Mouse (Mus musculus) adrenal gland, adult (tissue): ENCODE results near the gene Ppp1r2.
A peak's percentile ranks its signal among the peaks of the same experiment; 100 is the strongest.

Source experiments
- DNase-seq, 2 experiments: peaks; one replicate each; pipeline ENCODE4 v3.0.0; 2022 to 2023; ENCODE audit warnings: low spot score in 1 of 2; ENCODE audit not compliant: inconsistent age in 2 of 2

The Ppp1r2 gene

DNA sequence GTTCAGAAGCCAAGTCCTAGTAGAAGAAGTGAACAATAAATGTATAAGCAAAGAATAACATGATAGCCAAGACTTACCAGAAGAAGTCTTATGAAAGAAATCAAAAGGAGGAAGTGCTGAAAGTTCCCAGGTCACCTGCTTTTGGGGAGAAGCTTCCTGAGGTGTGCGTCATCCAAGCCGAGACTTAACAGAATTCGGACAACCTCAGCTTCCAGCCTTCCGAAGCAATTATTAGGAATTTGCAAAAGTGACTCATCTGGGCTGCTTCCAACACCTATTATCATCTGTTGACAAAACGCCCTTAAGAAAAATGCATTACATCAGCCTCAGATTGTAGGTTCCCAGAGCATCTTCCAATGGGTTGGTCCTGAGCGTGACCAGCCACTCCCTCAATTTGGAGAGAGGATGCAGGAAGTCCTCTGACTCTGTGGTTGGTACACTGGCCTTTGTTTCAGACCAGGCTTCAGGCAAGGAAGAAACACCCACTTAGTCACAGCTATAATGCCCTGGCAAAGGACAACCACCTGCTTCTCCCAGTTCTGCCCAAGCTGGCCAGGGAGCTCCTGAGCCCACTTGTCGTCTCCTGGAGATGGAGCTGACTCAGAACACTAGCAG, 15.8 kb upstream of the Ppp1r2 start:
- DNase-seq: peak; percentile 25 to 80

DNA sequence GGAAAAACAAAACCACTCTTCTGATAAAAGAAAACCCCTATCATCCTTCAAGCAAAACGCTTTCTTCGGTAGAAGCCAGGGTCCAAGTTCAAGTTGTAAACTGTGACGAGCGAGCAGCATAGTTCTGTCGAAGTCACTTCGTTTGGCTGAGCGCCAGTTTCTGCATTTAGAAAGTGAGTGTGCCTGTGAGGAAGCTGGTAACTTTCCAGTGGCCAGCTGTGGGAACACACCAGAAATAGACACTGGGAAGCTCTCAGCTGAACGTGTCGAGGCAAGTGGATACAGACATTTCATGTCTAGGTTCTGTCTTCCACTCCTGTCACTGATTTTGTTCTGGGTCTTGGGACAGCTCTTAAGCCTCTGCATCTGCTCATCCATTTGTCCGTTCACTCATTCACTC, 15.2 kb upstream of the Ppp1r2 start:
- DNase-seq: peak; percentile 88 to 95

DNA sequence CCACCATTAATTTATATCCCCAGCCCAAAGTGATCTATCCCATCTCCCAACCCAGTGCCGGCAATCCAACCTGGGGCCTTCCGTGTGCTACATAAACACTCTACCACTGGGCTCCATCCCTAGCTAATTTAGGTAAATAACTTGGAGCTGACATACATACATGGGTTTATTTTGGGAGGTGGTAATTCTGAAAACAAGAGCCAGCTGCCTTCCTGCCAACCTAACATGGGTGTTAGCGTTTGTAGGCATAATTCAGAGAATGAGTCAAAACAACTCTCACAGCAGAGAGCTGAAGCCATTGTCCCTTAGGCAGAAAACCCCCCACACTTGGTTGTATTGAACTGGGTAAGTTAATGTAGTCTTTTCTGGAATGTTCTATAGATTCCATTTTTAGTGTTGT, 12.6 kb upstream of the Ppp1r2 start:
- no peak for DNase-seq

DNA sequence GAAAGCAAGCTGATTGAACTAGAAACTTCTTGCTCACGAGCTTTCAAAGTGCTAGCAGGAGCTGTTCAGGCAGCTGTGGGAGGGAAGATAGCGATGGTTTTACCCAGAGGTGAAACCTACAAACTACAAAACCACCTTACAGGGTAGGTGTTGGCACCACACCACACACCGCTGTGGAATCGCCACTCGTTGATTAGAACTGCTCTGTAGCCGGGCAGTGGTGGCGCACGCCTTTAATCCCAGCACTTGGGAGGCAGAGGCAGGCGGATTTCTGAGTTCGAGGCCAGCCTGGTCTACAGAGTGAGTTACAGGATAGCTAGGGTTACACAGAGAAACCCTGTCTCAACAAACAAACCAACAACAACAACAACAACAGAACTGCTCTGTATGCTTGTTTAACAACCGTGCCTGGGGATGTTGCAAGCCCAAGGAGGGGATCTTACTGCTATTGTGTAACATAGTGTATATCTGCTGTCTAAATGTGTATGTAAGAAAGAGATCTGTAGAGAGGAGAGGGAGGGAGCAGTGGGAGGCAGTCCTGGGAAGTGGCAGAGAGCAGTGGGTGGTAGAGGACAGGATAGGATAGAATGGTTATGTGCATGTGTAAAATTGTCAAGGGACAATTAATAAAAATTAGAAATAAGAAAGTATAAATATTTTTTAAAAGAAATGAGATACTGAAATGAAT, 11.9 kb upstream of the Ppp1r2 start:
- no peak for DNase-seq

DNA sequence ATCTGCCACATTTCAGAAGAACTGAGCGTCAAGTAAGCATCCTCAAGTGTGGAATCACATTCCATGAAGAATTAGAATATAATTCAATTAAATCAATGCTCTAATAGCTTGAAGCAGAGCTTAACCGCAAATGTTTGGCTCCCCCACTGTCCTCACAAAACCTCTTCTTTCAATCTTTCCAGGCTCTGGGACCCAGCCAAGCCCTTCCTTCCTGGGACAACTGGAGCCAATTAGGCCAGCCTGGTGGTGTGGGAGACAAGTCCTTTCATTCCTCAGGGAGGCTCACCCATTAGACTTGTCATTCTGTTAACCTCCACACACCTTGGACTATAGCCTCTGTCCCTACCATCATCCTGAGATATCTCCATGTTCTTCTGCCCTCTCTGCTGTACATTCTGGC, 6.9 kb upstream of the Ppp1r2 start:
- DNase-seq: peak in 1 of 2 experiments; percentile 37

DNA sequence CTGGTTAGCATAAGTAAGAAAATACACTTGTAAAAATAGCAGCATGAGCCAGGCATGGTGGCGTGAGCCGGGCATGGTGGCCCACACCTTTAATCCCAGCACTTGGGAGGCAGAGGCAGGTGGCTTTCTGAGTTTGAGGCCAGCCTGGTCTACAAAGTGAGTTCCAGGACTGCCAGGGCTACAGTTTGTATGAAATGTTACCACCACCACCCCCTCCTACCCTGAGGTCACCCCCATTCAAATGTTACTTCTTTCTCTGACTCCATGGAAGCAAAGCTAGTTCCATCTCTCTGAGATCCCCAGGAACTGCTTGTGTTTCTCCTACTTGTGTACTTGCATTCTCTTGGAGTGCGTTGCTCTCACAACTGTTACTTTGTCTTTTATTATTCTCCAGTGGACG, 5.1 kb upstream of the Ppp1r2 start:
- no peak for DNase-seq

DNA sequence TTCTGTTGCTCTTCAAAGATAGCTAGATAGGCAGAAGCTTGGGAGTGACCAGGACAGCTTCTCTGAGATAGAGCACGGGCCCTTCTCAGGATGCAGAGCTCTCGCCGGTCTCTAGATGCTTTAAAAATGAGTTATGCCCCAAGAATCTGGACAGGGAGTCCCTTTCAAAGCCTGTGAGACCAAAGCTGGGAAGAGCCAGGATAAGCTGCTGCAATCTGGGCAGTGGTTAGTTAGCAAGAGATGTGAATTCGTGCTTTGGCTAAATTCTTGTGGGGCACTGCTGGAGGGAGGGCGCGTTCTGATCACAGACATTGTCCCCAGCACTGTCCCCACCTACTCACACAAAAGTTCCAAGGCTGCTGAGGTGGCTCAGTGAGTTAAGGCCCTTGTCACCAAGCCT, 3.5 kb upstream of the Ppp1r2 start:
- peak in 1 of 2 experiments; percentile 45 for DNase-seq

DNA sequence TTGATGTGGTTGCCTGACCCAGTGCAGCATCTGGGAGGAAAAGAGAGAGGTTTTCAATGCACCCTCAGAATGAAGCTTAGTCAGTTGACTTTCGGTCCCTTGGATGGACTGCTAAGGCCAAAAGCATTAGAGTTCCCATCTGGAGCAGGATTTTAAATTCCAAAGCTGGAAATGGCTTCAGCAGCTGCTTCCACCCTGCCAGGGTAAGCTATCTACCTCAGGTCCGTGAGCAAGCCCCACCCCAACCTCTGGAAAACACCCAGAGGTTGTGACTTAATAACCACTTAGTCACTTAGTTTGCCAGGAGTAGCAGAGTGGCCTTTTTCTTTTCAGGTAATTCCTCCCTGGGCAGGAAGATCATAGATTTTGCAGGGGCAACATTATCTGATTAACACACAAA, 3.0 kb upstream of the Ppp1r2 start:
- no peak for DNase-seq

DNA sequence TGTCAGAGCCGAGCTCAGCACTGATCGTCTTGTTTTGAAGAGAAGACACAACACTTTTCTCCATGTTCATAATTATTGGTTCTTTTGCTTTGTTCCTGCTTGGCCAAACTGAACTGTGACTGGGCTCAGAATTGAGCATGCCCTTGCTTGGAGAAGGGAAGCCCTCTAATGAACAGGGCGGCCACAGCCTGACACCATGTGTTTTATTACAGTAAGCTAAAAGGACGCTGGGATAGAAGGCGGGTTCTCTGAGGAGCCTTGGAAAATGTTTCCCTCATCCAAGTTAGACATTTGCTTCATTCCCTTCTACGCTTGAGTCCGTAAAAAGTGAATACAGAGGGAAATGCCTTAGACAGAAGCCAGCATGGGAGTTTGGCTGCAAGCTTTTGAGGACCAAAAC, 1.9 kb upstream of the Ppp1r2 start:
- DNase-seq: peak in 1 of 2 experiments; percentile 29

DNA sequence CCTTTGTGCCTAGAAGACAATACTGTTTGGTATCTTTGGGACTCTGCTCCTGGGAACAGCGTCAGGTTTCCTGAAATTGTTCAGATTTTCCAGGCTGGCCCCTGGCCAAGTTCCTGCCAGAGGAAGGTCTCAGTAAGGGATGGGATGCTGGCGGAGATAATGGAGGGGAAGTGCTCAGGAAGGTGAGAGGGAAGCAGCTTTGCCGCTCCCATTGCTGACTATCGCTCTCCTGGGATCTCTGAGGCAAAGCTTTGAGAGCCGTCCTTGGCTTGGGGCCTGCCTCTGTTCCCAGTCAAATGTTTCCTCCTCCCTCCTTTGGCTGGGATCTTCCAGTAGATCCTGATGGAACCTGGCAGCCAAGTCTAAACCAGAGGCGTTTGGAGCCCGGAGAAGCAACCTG, 1.5 kb upstream of the Ppp1r2 start:
- DNase-seq: peak; percentile 80 to 88

DNA sequence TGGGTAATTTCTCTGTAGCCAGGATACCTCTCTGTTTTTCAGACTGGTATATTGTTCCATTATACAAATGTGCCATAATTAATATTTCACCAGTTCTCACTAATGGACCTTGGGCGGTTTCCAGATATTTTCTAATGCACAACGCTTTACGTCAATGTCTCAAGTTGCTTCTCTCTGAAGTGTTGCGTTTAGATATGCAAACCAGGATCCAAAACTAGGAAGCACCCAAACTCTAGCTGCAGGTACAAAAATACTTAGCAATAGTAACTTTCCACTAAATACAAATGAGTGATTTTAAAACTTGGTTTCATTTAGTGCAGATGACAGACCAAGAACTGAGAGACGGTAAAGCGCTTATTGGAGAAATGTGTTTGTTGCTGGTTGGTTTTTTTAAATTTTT, 993 bp downstream of the Ppp1r2 start:
- peak in 1 of 2 experiments; percentile 68 for DNase-seq

DNA sequence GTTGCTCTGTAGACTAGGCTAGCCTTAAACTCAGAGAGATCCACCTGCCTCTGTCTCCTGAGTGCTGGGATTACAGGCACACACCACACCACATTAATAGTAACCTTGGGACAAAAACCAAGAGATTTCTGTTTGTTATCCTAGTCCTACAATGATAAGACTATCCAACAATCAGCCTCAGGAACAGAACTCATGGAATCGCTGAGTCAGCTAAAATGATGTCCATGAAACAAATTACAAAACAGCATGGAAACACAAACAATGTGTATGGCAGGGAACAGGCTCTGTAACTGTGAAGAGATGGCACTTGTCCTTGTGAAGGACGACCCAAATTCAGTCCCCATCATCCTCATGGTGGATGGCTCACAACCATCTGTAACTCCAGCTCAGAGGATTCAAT, 8.4 kb downstream of the Ppp1r2 start:
- no peak for DNase-seq

DNA sequence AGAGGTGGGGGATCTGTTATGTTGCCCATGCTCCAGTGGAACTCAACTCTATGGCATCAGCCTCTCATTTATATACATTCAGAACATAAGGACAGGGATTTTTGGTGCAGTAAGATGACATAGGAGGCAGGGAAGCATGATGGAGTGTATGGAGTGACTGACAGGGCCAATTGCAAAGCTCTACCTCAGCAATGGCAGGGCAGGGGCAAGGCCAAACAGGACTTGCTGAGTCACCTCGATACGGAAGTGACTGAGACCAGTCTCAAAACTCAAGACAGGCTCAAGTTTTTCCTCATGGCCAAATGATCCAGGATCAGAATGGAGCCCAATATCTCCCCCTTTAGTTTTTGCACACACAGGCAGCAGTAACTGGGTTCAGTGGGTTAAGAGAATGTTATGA, 18.9 kb downstream of the Ppp1r2 start:
- DNase-seq: peak in 1 of 2 experiments; percentile 77

DNA sequence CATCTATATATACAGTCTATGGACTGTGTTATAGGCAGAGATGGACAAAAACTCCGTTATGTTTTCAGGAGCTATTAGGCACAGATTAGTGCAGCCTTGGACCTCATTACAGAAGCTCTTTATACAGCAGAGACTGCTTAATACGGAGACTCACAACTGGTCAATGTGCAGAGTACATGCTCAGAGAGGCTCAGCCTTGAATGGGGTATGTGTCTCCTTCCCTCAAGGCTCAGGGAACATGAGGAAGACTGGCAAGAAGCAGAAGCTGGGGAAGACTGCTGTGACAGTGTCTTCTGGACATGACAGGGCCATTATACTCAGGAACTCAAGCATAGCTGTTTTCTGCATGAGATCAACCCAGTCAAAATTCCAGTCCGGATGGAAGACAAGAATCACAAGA, 19.4 kb downstream of the Ppp1r2 start:
- no peak for DNase-seq

DNA sequence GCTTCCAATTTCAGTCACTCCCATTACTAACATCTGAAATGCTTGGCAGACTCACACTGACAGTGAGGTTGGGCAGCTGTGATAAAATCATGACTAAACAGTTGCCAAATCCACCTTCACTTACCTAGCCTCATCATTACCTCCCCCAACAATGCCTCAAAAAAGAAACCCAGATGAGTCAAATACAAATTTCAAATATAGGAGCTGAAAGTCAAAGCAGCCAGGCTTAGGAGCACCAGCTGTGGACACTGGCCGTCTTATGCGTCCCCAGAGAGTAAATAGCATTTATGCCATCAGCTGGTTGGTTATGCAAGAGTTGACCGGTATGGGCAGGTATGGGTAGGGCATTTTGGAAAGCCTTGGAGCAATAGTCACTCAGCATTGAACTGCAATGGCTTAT, 25.7 kb downstream of the Ppp1r2 start:
- DNase-seq: no peak

DNA sequence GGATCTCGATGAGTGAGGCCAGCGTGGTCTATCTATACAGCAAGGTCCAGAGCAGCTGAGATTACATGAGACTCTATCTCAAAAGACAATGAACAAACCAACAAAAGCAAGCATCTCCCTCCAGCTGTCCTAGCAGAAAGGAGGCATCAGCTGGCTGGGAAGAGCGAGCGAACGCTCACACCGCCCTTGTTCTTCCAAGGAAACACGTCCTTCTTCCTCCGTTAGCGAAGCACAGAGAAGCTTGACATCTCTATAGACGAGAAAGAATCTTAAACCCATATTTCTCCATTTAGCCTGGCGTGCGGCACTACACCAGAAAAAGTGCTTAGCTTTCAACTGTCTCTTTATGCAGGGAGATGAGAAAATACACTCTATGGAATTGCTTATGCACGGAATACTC, 26.4 kb downstream of the Ppp1r2 start:
- DNase-seq: no peak

DNA sequence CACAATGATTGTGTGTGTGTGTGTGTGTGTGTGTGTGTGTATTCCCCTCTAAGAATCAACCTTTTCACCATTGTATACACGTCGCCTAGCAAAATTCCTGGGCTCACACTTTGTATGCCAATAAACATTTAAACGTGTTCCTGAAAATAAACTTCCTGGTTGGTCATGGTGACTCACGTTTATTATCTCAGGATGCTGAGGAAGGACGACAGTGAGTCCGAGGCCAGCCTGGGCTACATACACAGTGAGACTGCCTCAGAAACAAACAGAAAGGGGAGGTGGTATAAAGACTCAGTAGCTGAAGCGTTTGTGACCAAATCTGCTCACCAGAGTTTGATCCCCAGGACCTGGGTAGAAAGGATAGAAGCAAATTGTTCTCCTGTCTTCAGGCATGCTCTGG, 27.6 kb downstream of the Ppp1r2 start:
- no peak for DNase-seq

DNA sequence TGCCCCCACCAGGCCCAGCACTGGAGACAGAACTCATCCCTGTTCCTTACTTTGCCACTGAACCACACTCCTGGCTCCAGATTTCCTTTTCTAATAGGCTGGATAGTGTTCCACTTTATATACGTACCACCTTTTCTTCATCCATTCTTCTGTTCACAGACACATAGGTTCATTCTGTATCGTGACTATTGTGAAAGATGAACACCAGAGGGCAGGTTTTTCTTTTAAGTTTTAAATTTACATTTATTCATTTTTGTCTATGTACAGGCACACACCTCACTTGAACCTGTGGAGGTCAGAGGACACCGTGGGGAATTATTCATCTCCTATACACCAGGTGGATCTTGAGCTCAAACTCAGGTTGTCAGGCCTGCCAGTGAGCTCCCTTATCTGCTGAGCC, 31.0 kb downstream of the Ppp1r2 start:
- DNase-seq: no peak

DNA sequence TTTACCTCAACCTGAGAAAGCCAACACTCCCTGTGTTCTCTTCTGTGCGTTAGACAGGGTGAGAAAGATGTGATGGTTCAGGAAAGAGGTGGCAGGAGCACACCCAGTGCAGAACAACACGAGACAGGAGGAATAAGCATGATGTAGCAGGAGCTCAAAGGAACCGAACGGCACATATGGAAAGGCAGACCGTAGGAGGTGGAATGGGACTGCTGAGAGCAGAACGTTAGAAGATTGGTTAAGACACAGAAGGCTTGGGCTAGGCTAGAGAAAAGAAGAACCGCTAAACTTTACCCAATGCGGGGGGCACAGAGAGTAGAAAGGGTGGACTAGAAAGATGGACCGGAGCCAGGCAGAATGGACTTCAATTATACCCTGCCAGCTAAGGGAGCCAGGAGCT, 33.6 kb downstream of the Ppp1r2 start:
- no peak for DNase-seq

DNA sequence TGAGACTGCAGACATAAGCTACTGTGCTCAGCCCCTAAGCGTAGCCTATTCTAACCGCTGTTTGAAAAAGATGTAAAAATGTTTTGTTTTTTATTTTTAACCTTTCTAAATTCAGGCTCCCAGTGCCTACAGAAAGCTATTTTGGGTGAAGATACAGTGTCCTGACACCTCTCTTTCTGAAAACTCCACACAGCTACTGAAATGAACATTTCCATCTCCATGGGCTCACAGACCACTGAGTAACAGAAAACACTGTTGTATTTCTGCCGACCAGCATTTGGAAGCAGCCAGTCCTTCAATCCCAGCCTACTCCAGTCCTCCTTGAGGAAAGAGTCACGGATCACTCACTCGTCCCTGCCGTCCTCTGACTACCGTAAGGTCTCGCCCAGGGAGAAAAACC, 34.5 kb downstream of the Ppp1r2 start:
- DNase-seq: no peak

DNA sequence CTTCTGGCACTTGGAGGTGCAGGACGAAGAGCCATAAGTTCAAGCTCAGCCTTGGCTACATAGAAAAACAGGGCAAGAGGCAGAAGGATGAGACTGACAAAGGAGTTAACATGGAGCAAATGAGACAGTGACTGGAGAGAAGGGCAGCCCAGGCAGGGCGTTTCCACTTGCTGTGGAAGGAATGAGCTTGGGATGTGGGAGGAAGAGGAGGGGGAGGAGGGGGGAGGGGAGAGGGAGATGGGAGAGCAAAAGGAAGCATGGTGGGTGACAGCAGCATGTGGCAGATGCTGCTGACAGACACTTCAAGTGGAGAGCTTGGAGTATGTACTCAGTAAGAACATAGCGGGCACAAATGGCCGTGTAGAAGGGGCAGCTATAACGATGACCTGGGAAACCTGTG, 36.8 kb downstream of the Ppp1r2 start:
- DNase-seq: peak in 1 of 2 experiments; percentile 16

DNA sequence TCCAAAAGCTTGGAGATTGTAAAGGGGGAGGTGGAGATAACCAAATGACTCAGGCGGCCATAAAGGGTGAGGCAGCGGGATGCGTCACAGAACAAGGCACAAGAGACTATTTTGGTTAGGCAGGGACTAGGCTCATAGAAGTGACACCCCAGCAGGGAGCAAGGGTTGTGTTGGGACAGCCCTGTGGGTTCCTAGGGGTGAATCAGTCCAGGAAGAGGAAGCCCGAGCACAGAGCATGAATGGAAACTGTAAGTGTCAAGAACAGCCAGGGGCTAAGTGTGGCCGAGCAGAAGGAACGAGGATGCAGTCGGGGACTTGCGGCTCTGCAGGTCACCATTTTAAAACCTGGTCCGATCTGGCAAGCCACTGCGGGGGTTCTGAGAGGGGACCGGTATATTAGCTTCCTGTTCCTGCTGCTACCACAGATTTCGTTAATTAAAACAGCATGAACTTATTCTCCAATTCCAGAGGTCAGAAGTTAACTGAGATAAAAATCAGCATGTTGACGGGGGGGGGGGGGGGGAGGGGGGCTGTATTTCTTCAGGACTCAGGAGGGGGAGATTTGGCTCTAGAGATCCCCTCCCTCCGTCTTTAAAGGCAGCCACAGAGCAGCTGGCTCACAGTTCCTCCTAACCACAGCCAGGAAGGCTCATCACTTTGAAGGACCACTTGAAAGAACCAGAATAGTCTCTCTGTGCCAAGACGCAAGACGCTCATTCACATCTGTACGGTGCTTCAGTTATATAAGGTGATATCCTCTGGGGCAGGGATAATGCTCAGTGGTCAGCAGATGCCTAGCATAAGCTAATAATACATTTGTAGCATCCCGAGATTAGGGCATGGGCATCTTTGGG, 39.4 kb downstream of the Ppp1r2 start:
- DNase-seq: peak; percentile 51 to 59
